In genomic region chr19:3575632-3576384, GRCm38 (mm10) we compare ENCODE assay signal across 8 mouse cellular contexts. TPM values are rescaled to one million over a fixed set of nuclear protein-coding genes. Genes with fewer than 3 reads are reported as not detected.
DNase-seq lines count a peak whose midpoint lies in the region; ATAC-seq and TF ChIP-seq lines count a peak whose summit lies in the region.

Gene Ppp6r3, minus strand, starts transcription at chr19:3575749.

- WGBS in cerebellum, adult 2 months, result under 1% methylated on average over 50 of the region's 51 CpGs
- WGBS in forebrain, postnatal 0 days, result 1% methylated on average over 51 of the region's 51 CpGs
- under 1% methylated on average over 50 of the region's 51 CpGs for WGBS in lung, embryonic 15.5 days

- TF ChIP-seq RAD21 in MEL (IDR thresholded peaks at IDR 0.05; ENCODE audit: low read depth, low read length), result no peak

- H3K79me2 ChIP-seq in MEL (ENCODE audit: control insufficient read depth, insufficient read depth, low read length, poor library complexity), result peaks cover 41% of the 10 kb centered on the region

- H3K27me3 ChIP-seq in MEL (ENCODE audit: control insufficient read depth in 1 of 2, insufficient read depth in 2 of 2, low read length in 2 of 2), result no peaks in the 10 kb centered on the region
- no peaks in the 10 kb centered on the region for H3K27me3 ChIP-seq in cerebellum, adult 2 months (ENCODE audit: control insufficient read depth, insufficient read depth, low read length)
- H3K27me3 ChIP-seq in forebrain, postnatal 0 days (ENCODE audit: insufficient read depth, low read length), result no peaks in the 10 kb centered on the region
- H3K27me3 ChIP-seq in lung, embryonic 15.5 days, result no peaks in the 10 kb centered on the region

- peak within 1 kb of the TSS; percentile 95 for H3K27ac ChIP-seq in MEL (ENCODE audit: control insufficient read depth, low read depth, low read length)
- peak within 1 kb of the TSS; percentile 87 for H3K27ac ChIP-seq in cerebellum, adult 2 months (ENCODE audit: insufficient read depth, low read length)
- peak within 1 kb of the TSS; percentile 96 for H3K27ac ChIP-seq in forebrain, postnatal 0 days (ENCODE audit: low read depth, low read length)
- H3K27ac ChIP-seq in lung, embryonic 15.5 days, result peak within 1 kb of the TSS; percentile 96

- peak; percentile 61 to 80; a peak in 2 of 4 replicates for TF ChIP-seq POLR2A in MEL (IDR thresholded peaks at IDR 0.05; ENCODE audit: control insufficient read depth in 1 of 2, insufficient read depth in 1 of 2, low read depth in 1 of 2, low read length in 2 of 2, poor library complexity in 1 of 2)
- TF ChIP-seq POLR2A in cerebellum, adult 2 months (IDR thresholded peaks at IDR 0.05; ENCODE audit: borderline replicate concordance, insufficient read depth, low read length), result peak; percentile 74; the same call in 1 of the 2 replicates

- H3K4me1 ChIP-seq in MEL (ENCODE audit: control insufficient read depth in 1 of 2, insufficient read depth in 2 of 2, low read length in 2 of 2), result peaks cover 4 to 14% of the 10 kb centered on the region in 2 experiments
- peaks cover 9% of the 10 kb centered on the region; the same call in 1 of the 2 replicates for H3K4me1 ChIP-seq in cerebellum, adult 2 months (ENCODE audit: control insufficient read depth, insufficient read depth, low read length)
- peaks cover 18% of the 10 kb centered on the region for H3K4me1 ChIP-seq in forebrain, postnatal 0 days (ENCODE audit: insufficient read depth)
- peaks cover 18% of the 10 kb centered on the region for H3K4me1 ChIP-seq in lung, embryonic 15.5 days

- no peak for TF ChIP-seq CTCF in MEL (IDR thresholded peaks at IDR 0.05 in 2 of 3, conservative IDR thresholded peaks at IDR 0.05 in 1 of 3; ENCODE audit: control insufficient read depth in 1 of 3, insufficient read depth in 1 of 3, low read depth in 2 of 3, low read length in 3 of 3, poor library complexity in 1 of 3, severe bottlenecking in 1 of 3)
- TF ChIP-seq CTCF in cerebellum, adult 2 months (IDR thresholded peaks at IDR 0.05; ENCODE audit: borderline replicate concordance, insufficient read depth, low read depth, low read length), result no peak
- no peak for TF ChIP-seq CTCF in forebrain, postnatal 0 days (IDR thresholded peaks at IDR 0.05; ENCODE audit: low read depth)

- peak within 1 kb of the TSS; percentile 86 to 95 for H3K4me3 ChIP-seq in MEL (ENCODE audit: control insufficient read depth in 1 of 2, insufficient read depth in 1 of 2, low read depth in 2 of 2, low read length in 2 of 2)
- peak within 1 kb of the TSS; percentile 83 for H3K4me3 ChIP-seq in cerebellum, adult 2 months (replicated peaks; ENCODE audit: insufficient read depth, low read depth, low read length)
- peak within 1 kb of the TSS; percentile 96 for H3K4me3 ChIP-seq in forebrain, postnatal 0 days (ENCODE audit: low read depth, low read length)
- H3K4me3 ChIP-seq in lung, embryonic 15.5 days, result peak within 1 kb of the TSS; percentile 90

- H3K9me3 ChIP-seq in MEL (replicated peaks; ENCODE audit: insufficient read depth, low read length), result no peaks in the 10 kb centered on the region
- no peaks in the 10 kb centered on the region for H3K9me3 ChIP-seq in forebrain, postnatal 0 days (ENCODE audit: low read length)
- no peaks in the 10 kb centered on the region for H3K9me3 ChIP-seq in lung, embryonic 15.5 days

- H3K9ac ChIP-seq in MEL (ENCODE audit: control insufficient read depth, low read depth, low read length, poor library complexity, severe bottlenecking), result peak within 1 kb of the TSS; percentile 96
- peak within 1 kb of the TSS; percentile 80 for H3K9ac ChIP-seq in forebrain, postnatal 0 days
- H3K9ac ChIP-seq in lung, embryonic 15.5 days, result peak within 1 kb of the TSS; percentile 82

- peak; percentile 99 for DNase-seq in MEL (ENCODE audit: low read depth, low spot score)
- DNase-seq in cerebellum, adult 2 months, result peak; percentile 98 to 99
- DNase-seq in forebrain, postnatal 0 days, result peak; percentile 99
- peak; percentile 98 for DNase-seq in heart, postnatal 4 days
- peak; percentile 98 to 99 for DNase-seq in layer of hippocampus, adult 8-10 months (ENCODE audit: low spot score in 2 of 2)
- DNase-seq in ovary, adult 18-20 months (ENCODE audit: low spot score), result peak; percentile 98
- peak; percentile 99 for DNase-seq in thymus, postnatal 0 days (ENCODE audit: low spot score)

- peaks cover 0 to 17% of the 10 kb centered on the region in 2 experiments; a peak in 2 of 4 replicates for H3K36me3 ChIP-seq in MEL (ENCODE audit: control insufficient read depth in 1 of 2, insufficient read depth in 2 of 2, low read length in 2 of 2)
- no peaks in the 10 kb centered on the region for H3K36me3 ChIP-seq in forebrain, postnatal 0 days (ENCODE audit: insufficient read depth)
- no peaks in the 10 kb centered on the region for H3K36me3 ChIP-seq in lung, embryonic 15.5 days

- H3K4me2 ChIP-seq in forebrain, postnatal 0 days (ENCODE audit: low read depth), result peak within 1 kb of the TSS; percentile 80
- peak within 1 kb of the TSS; percentile 69 for H3K4me2 ChIP-seq in lung, embryonic 15.5 days

- no peak for TF ChIP-seq EP300 in MEL (IDR thresholded peaks at IDR 0.05; ENCODE audit: low read depth in 1 of 2, low read length in 2 of 2)

- peak; percentile 96 for ATAC-seq in forebrain, postnatal 0 days
- ATAC-seq in lung, embryonic 15.5 days (ENCODE audit: borderline replicate concordance, extremely low read depth, low FRiP score, low TSS enrichment), result peak; percentile 98

TF ChIP-seq in MEL, 35 proteins besides CTCF, POLR2A, EP300 and RAD21 (continues in another document):
- TF ChIP-seq ZMIZ1 (IDR thresholded peaks at IDR 0.05; ENCODE audit: low read depth, low read length) (peak; percentile 54; the same call in 1 of the 2 replicates), ELF1 (IDR thresholded peaks at IDR 0.05; ENCODE audit: low read depth, low read length) (peak; percentile 87), TBP (IDR thresholded peaks at IDR 0.05; ENCODE audit: low read depth, low read length) (peak; percentile 100), NELFE (IDR thresholded peaks at IDR 0.05; ENCODE audit: low read depth, low read length) (peak; percentile 89), MYB (IDR thresholded peaks at IDR 0.05; ENCODE audit: low read depth, low read length) (no peak), TCF12 (IDR thresholded peaks at IDR 0.05; ENCODE audit: low read depth, low read length) (peak; percentile 41; the same call in 1 of the 2 replicates), CHD2 (IDR thresholded peaks at IDR 0.05; ENCODE audit: low read length) (peak; percentile 78), MXI1 (IDR thresholded peaks at IDR 0.05; ENCODE audit: low read depth, low read length) (peak; percentile 29; the same call in 1 of the 2 replicates), MAX (IDR thresholded peaks at IDR 0.05; ENCODE audit: low read length) (peak; percentile 58; the same call in 1 of the 2 replicates), E2F4 (IDR thresholded peaks at IDR 0.05; ENCODE audit: borderline replicate concordance, low read depth, low read length) (no peak), BHLHE40 (IDR thresholded peaks at IDR 0.05; ENCODE audit: borderline replicate concordance, low read depth, low read length) (no peak), ZC3H11A (IDR thresholded peaks at IDR 0.05; ENCODE audit: low read depth, low read length) (no peak), MYC (IDR thresholded peaks at IDR 0.05; ENCODE audit: low read depth, low read length) (no peak), GABPA (IDR thresholded peaks at IDR 0.05; ENCODE audit: low read depth, low read length) (no peak), MAZ (IDR thresholded peaks at IDR 0.05; ENCODE audit: low read depth, low read length) (peak; percentile 24; the same call in 1 of the 2 replicates), UBTF (IDR thresholded peaks at IDR 0.05; ENCODE audit: borderline replicate concordance, insufficient read depth, low read depth, low read length) (no peak), POLR2AphosphoS5 (IDR thresholded peaks at IDR 0.05; ENCODE audit: borderline replicate concordance, low read depth, low read length) (no peak), TAL1 (IDR thresholded peaks at IDR 0.05; ENCODE audit: low read length) (no peak; the same call in 1 of the 2 replicates), SIN3A (IDR thresholded peaks at IDR 0.05; ENCODE audit: low read length) (peak; percentile 76; the same call in 1 of the 2 replicates), SMC3 (IDR thresholded peaks at IDR 0.05; ENCODE audit: low read depth, low read length) (no peak), NRF1 (IDR thresholded peaks at IDR 0.05; ENCODE audit: insufficient read depth, low read depth, low read length, poor library complexity, severe bottlenecking) (peak; percentile 26; the same call in 1 of the 2 replicates), CHD1 (IDR thresholded peaks at IDR 0.05; ENCODE audit: low read depth, low read length) (no peak), GATA1 (IDR thresholded peaks at IDR 0.05; ENCODE audit: low read depth, low read length) (peak; percentile 32; the same call in 1 of the 2 replicates), POLR2AphosphoS2 (IDR thresholded peaks at IDR 0.05; ENCODE audit: low read length) (peak; percentile 64; the same call in 1 of the 2 replicates), ZKSCAN1 (IDR thresholded peaks at IDR 0.05; ENCODE audit: low read depth, low read length) (no peak), USF2 (IDR thresholded peaks at IDR 0.05; ENCODE audit: borderline replicate concordance in 1 of 2, insufficient read depth in 1 of 2, low read depth in 1 of 2, low read length in 2 of 2) (no peak), RCOR1 (IDR thresholded peaks at IDR 0.05; ENCODE audit: low read depth, low read length) (no peak), ZNF384 (IDR thresholded peaks at IDR 0.05; ENCODE audit: low read depth, low read length) (no peak), JUND (IDR thresholded peaks at IDR 0.05; ENCODE audit: low read depth, low read length) (no peak), ETS1 (IDR thresholded peaks at IDR 0.05; ENCODE audit: low read depth, low read length) (no peak; the same call in 1 of the 2 replicates)

RNA-seq across cellular contexts. Expression of gene Ppp6r3, which starts in this region (rescaled TPM):
- 49.4 and 55.5 TPM in 2 replicates for total RNA-seq in MEL (2012; rRNA removed)
- polyA plus RNA-seq in MEL (2012; ENCODE audit: insufficient read depth in 1 of 2, insufficient read length in 2 of 2, low read depth in 1 of 2, low replicate concordance in 2 of 2, missing spikeins in 1 of 2), result 100 to 1,000 TPM in 1 of 2 experiments, 10 to 100 TPM in 1; 70.0 to 135 TPM
- 95.8 and 101 TPM in 2 replicates for polyA plus RNA-seq in cerebellum, adult 2 months (2012; rRNA removed)
- 103 and 110 TPM in 2 replicates for total RNA-seq in forebrain, postnatal 0 days (2014; rRNA removed)
- 18.1 and 28.6 TPM in 2 replicates for polyA plus RNA-seq in forebrain, postnatal 0 days (2015; fragmentation: Nextera tagmentation; extraction: Ambion mirVana)
- total RNA-seq in heart, postnatal 4 days (2021), result 100 to 1,000 TPM; 108 TPM
- total RNA-seq in layer of hippocampus, adult 8-10 months (2022), result 10 to 100 TPM; 71.8 to 91.5 (median 85.1) TPM
- 58.0 and 60.1 TPM in 2 replicates for polyA plus RNA-seq in lung, embryonic 15.5 days (2015; fragmentation: Nextera tagmentation; extraction: Ambion mirVana)
- 49.9 and 52.0 TPM in 2 replicates for polyA plus RNA-seq in thymus, postnatal 0 days (2015; fragmentation: Nextera tagmentation; extraction: Ambion mirVana)

Comparison
In these comparisons a context has a peak if more than half of its experiments do, and no peak if none do; other contexts are left out.
1. Peak in every context shown above with its lines: DNase-seq, ATAC-seq, H3K4me3 ChIP-seq and H3K27ac ChIP-seq.